12 mouse cellular contexts compared by ENCODE assay signal in the genomic region with DNA sequence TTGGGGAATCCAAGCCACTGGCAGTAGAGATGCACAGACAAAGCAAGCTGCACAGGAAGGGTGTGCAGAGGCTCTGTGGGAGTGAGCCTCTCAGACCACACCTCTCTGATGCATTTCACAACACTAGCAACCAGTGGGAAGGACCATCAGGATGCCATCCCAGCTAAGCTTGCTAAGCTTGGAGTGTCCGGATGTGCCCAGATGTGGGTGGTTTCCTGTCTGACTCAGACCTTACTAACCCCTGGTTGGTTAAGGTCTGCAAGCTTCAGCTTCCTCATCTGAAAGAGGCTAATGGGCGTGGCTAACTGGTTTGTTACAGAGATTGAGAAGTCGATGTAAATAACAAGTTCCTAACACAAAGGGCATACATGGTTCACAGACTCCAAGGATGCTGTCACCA.
A peak's percentile ranks its signal among the peaks of the same experiment; 100 is the strongest.
DNase-seq lines count a peak whose midpoint lies in the region; ATAC-seq and TF ChIP-seq lines count a peak whose summit lies in the region.
"Had no signal": no experiment of that assay in that cellular context is flagged by ENCODE, and none has a peak within 500 bp of the region (broad histone marks: within the 10 kb centered on the region; RNA-seq: fewer than 3 reads in every experiment).

No protein-coding gene starts in this region.

- DNase-seq in heart, adult 9 months (ENCODE audit: low spot score in 2 of 2): peak; percentile 22 to 24
- no peak for DNase-seq in heart, postnatal 36 days
- DNase-seq in c-Kit-positive CD71-negative TER-119-negative erythroid progenitor cells, embryonic 14.5 days (ENCODE audit: low read depth): peak; percentile 83
- peak; percentile 59 for DNase-seq in liver, postnatal 0 days
- no peak for DNase-seq in forebrain, embryonic 11.5 days (ENCODE audit: low spot score)
- DNase-seq: right cerebral cortex, postnatal 25 days had no signal

- WGBS in liver, postnatal 0 days (ENCODE audit: insufficient replicate concordance): 21% methylated on average over 3 of the region's 3 CpGs
- WGBS in small intestine, adult 2 months: 19% methylated on average over 3 of the region's 3 CpGs
- 73% methylated on average over 3 of the region's 3 CpGs for WGBS in midbrain, embryonic 13.5 days
- 78% methylated on average over 3 of the region's 3 CpGs for WGBS in forebrain, embryonic 11.5 days
- WGBS in forebrain, embryonic 13.5 days: 80% methylated on average over 3 of the region's 3 CpGs

- peaks cover 28% of the 10 kb centered on the region for H3K4me1 ChIP-seq in liver, postnatal 0 days (ENCODE audit: insufficient read depth)
- H3K4me1 ChIP-seq in small intestine, adult 2 months (ENCODE audit: control insufficient read depth, insufficient read depth, insufficient read length, low read length): peaks cover 23% of the 10 kb centered on the region
- H3K4me1 ChIP-seq in midbrain, embryonic 13.5 days (replicated peaks): peaks cover 10% of the 10 kb centered on the region; the same call in 1 of the 2 replicates
- no peaks in the 10 kb centered on the region for H3K4me1 ChIP-seq in forebrain, embryonic 11.5 days (replicated peaks; ENCODE audit: control insufficient read depth, insufficient read depth, low read length)
- no peaks in the 10 kb centered on the region for H3K4me1 ChIP-seq in forebrain, embryonic 13.5 days

- peak; percentile 49 for ATAC-seq in liver, postnatal 0 days
- ATAC-seq in midbrain, embryonic 13.5 days: no peak
- no peak for ATAC-seq in forebrain, embryonic 11.5 days (replicated peaks; ENCODE audit: low FRiP score)
- ATAC-seq in forebrain, embryonic 13.5 days: no peak
- ATAC-seq: hindbrain, postnatal 0 days had no signal

- no peak for TF ChIP-seq CTCF in liver, postnatal 0 days (IDR thresholded peaks at IDR 0.05; ENCODE audit: low read depth)
- no peak for TF ChIP-seq CTCF in small intestine, adult 2 months (IDR thresholded peaks at IDR 0.05; ENCODE audit: extremely low read depth, insufficient read length, insufficient replicate concordance, low read depth, low read length)

- intact Hi-C loops in heart, postnatal 36 days (cut with DNase I): no loop called here

- H3K9ac ChIP-seq in liver, postnatal 0 days (replicated peaks): no peak overlapping the region
- H3K9ac ChIP-seq in midbrain, embryonic 13.5 days (replicated peaks): no peak overlapping the region
- no peak overlapping the region for H3K9ac ChIP-seq in forebrain, embryonic 11.5 days (ENCODE audit: low read length)
- no peak overlapping the region for H3K9ac ChIP-seq in forebrain, embryonic 13.5 days
- H3K9ac ChIP-seq: limb, embryonic 15.5 days had no signal

- no peak overlapping the region for H3K4me2 ChIP-seq in liver, postnatal 0 days (ENCODE audit: low read depth, low read length)
- no peak overlapping the region for H3K4me2 ChIP-seq in midbrain, embryonic 13.5 days (replicated peaks)
- no peak overlapping the region for H3K4me2 ChIP-seq in forebrain, embryonic 11.5 days (ENCODE audit: low read depth, low read length, severe bottlenecking)
- H3K4me2 ChIP-seq in forebrain, embryonic 13.5 days: no peak overlapping the region
- H3K4me2 ChIP-seq: limb, embryonic 15.5 days had no signal

- H3K4me3 ChIP-seq in liver, postnatal 0 days (ENCODE audit: low read depth, low read length): no peak overlapping the region
- H3K4me3 ChIP-seq in small intestine, adult 2 months (ENCODE audit: low read depth, low read length): no peak overlapping the region
- no peak overlapping the region for H3K4me3 ChIP-seq in midbrain, embryonic 13.5 days (replicated peaks)
- H3K4me3 ChIP-seq in forebrain, embryonic 11.5 days (ENCODE audit: low read depth, low read length): no peak overlapping the region
- H3K4me3 ChIP-seq in forebrain, embryonic 13.5 days: no peak overlapping the region
- H3K4me3 ChIP-seq: limb, embryonic 15.5 days had no signal

- no peak; the same call in 1 of the 2 replicates for TF ChIP-seq EP300 in liver, postnatal 0 days (IDR thresholded peaks at IDR 0.05; ENCODE audit: low read depth)

- no peaks in the 10 kb centered on the region for H3K27me3 ChIP-seq in liver, postnatal 0 days (ENCODE audit: insufficient read depth, low read length)
- H3K27me3 ChIP-seq in small intestine, adult 2 months (ENCODE audit: control insufficient read depth, insufficient read depth, low read length): no peaks in the 10 kb centered on the region
- H3K27me3 ChIP-seq in midbrain, embryonic 13.5 days: no peaks in the 10 kb centered on the region
- H3K27me3 ChIP-seq in forebrain, embryonic 11.5 days (ENCODE audit: control insufficient read depth, insufficient read depth, low read length): no peaks in the 10 kb centered on the region
- H3K27me3 ChIP-seq in forebrain, embryonic 13.5 days: no peaks in the 10 kb centered on the region
- H3K27me3 ChIP-seq: limb, embryonic 15.5 days had no signal

- TF ChIP-seq POLR2A in small intestine, adult 2 months (IDR thresholded peaks at IDR 0.05; ENCODE audit: low read depth, low read length): no peak

- H3K36me3 ChIP-seq in liver, postnatal 0 days (replicated peaks; ENCODE audit: insufficient read depth, low read length): no peaks in the 10 kb centered on the region
- H3K36me3 ChIP-seq in small intestine, adult 2 months (ENCODE audit: control insufficient read depth, insufficient read depth, low read length): no peaks in the 10 kb centered on the region
- H3K36me3 ChIP-seq in midbrain, embryonic 13.5 days: no peaks in the 10 kb centered on the region
- no peaks in the 10 kb centered on the region for H3K36me3 ChIP-seq in forebrain, embryonic 11.5 days (ENCODE audit: control insufficient read depth, insufficient read depth, low read length)
- H3K36me3 ChIP-seq in forebrain, embryonic 13.5 days (ENCODE audit: poor library complexity, severe bottlenecking): no peaks in the 10 kb centered on the region
- H3K36me3 ChIP-seq: G1E; limb, embryonic 15.5 days had no signal

- H3K27ac ChIP-seq in liver, postnatal 0 days (ENCODE audit: low read depth): peak overlapping the region; percentile 91
- H3K27ac ChIP-seq in small intestine, adult 2 months (ENCODE audit: insufficient read depth, low read depth, low read length): peak overlapping the region; percentile 88; the same call in 1 of the 2 replicates
- H3K27ac ChIP-seq in midbrain, embryonic 13.5 days: no peak overlapping the region
- no peak overlapping the region for H3K27ac ChIP-seq in forebrain, embryonic 11.5 days (ENCODE audit: low read depth, low read length)
- H3K27ac ChIP-seq in forebrain, embryonic 13.5 days: no peak overlapping the region
- H3K27ac ChIP-seq: hindbrain, postnatal 0 days; limb, embryonic 15.5 days had no signal

- 0 out of 2 replicates have a peak, but pooled peaks cover 2% of the 10 kb centered on the region for H3K9me3 ChIP-seq in liver, postnatal 0 days (ENCODE audit: low read length)
- no peaks in the 10 kb centered on the region for H3K9me3 ChIP-seq in midbrain, embryonic 13.5 days
- H3K9me3 ChIP-seq in forebrain, embryonic 11.5 days (ENCODE audit: control insufficient read depth, low read length): no peaks in the 10 kb centered on the region
- no peaks in the 10 kb centered on the region; the same call in 1 of the 2 replicates for H3K9me3 ChIP-seq in forebrain, embryonic 13.5 days (replicated peaks)
- H3K9me3 ChIP-seq: limb, embryonic 15.5 days had no signal

Comparison
In these comparisons a context has a peak if more than half of its experiments do, and no peak if none do; other contexts are left out.
1. DNase-seq: peak in heart, adult 9 months (2 of 2), c-Kit-positive CD71-negative TER-119-negative erythroid progenitor cells, embryonic 14.5 days (single experiment) and liver, postnatal 0 days (single experiment); none in heart, postnatal 36 days (0 of 2) and forebrain, embryonic 11.5 days (single experiment).
2. H3K27ac ChIP-seq: peak in liver, postnatal 0 days (single experiment) and small intestine, adult 2 months (single experiment); none in midbrain, embryonic 13.5 days (single experiment), forebrain, embryonic 11.5 days (single experiment) and forebrain, embryonic 13.5 days (single experiment).